Mouse (Mus musculus): ENCODE results near the gene Arl14ep. TPM values are rescaled to one million over a fixed set of nuclear protein-coding genes. Genes with fewer than 3 reads are reported as not detected.
"Not testable (repeated sequence)": the region's sequence is repeated elsewhere in the genome, so short reads cannot be mapped to it uniquely, and the experiment has no call there.

Arl14ep gene
- polyA plus RNA-seq (2012; ENCODE audit: insufficient read depth, insufficient read length, missing spikeins) = 23.5 and 28.6 TPM in 2 replicates

- no peak for TF ChIP-seq CTCF (IDR thresholded peaks at IDR 0.05; ENCODE audit: low read depth, low read length)
- TF ChIP-seq POLR2A (IDR thresholded peaks at IDR 0.05; ENCODE audit: borderline replicate concordance, low read depth, low read length) = no peak; the same call in 1 of the 2 replicates
- peak within 1 kb of the TSS; percentile 48 for H3K27ac ChIP-seq (ENCODE audit: insufficient read depth, low read depth, low read length)
- H3K4me1 ChIP-seq (ENCODE audit: control insufficient read depth, insufficient read depth, low read length) = peaks cover 7% of the 10 kb centered on the region
Observed at GRCm38 (mm10) chr2:106973959-106974639, at the start of gene Arl14ep. TSS of gene Arl14ep (minus strand) at chr2:106974424.

GRCm38 (mm10) chr2:107022713-107023112 is 48.5 kb upstream of the Arl14ep start:
- no peaks in the 10 kb centered on the region for H3K4me1 ChIP-seq (ENCODE audit: control insufficient read depth, insufficient read depth, low read length)
- H3K27ac ChIP-seq (ENCODE audit: insufficient read depth, low read depth, low read length) = no peak overlapping the region
- TF ChIP-seq CTCF (IDR thresholded peaks at IDR 0.05; ENCODE audit: low read depth, low read length) = no peak
- no peak for TF ChIP-seq POLR2A (IDR thresholded peaks at IDR 0.05; ENCODE audit: borderline replicate concordance, low read depth, low read length)
- no peak overlapping the region for H3K4me3 ChIP-seq (ENCODE audit: insufficient read depth, low read length)

More at GRCm38 (mm10) chr2:106973959-106974639, at the start of gene Arl14ep:
- H3K4me3 ChIP-seq (ENCODE audit: insufficient read depth, low read length) = peak within 1 kb of the TSS; percentile 98

GRCm38 (mm10) chr2:107019331-107019730 is 45.1 kb upstream of the Arl14ep start:
- H3K4me3 ChIP-seq (ENCODE audit: insufficient read depth, low read length) = no peak overlapping the region
- H3K27ac ChIP-seq (ENCODE audit: insufficient read depth, low read depth, low read length) = no peak overlapping the region
- H3K4me1 ChIP-seq (ENCODE audit: control insufficient read depth, insufficient read depth, low read length) = no peaks in the 10 kb centered on the region
- TF ChIP-seq POLR2A (IDR thresholded peaks at IDR 0.05; ENCODE audit: borderline replicate concordance, low read depth, low read length) (no peak), CTCF (IDR thresholded peaks at IDR 0.05; ENCODE audit: low read depth, low read length) (no peak)

- Histone ChIP-seq H3K27ac (ENCODE audit: insufficient read depth, low read depth, low read length) (no peak overlapping the region), H3K4me1 (ENCODE audit: control insufficient read depth, insufficient read depth, low read length) (no peaks in the 10 kb centered on the region), H3K4me3 (ENCODE audit: insufficient read depth, low read length) (no peak overlapping the region)
- TF ChIP-seq POLR2A (IDR thresholded peaks at IDR 0.05; ENCODE audit: borderline replicate concordance, low read depth, low read length) (no peak), CTCF (IDR thresholded peaks at IDR 0.05; ENCODE audit: low read depth, low read length) (no peak)
Observed at GRCm38 (mm10) chr2:107013161-107013560, 38.9 kb upstream of the Arl14ep start.

GRCm38 (mm10) chr2:107012318-107012717 is 38.1 kb upstream of the Arl14ep start:
- TF ChIP-seq POLR2A (IDR thresholded peaks at IDR 0.05; ENCODE audit: borderline replicate concordance, low read depth, low read length) (no peak), CTCF (IDR thresholded peaks at IDR 0.05; ENCODE audit: low read depth, low read length) (no peak)
- Histone ChIP-seq H3K4me3 (ENCODE audit: insufficient read depth, low read length) (no peak overlapping the region), H3K27ac (ENCODE audit: insufficient read depth, low read depth, low read length) (no peak overlapping the region), H3K4me1 (ENCODE audit: control insufficient read depth, insufficient read depth, low read length) (no peaks in the 10 kb centered on the region)

- no peak overlapping the region for H3K4me3 ChIP-seq (ENCODE audit: insufficient read depth, low read length)
- TF ChIP-seq CTCF (IDR thresholded peaks at IDR 0.05; ENCODE audit: low read depth, low read length) = no peak
- TF ChIP-seq POLR2A (IDR thresholded peaks at IDR 0.05; ENCODE audit: borderline replicate concordance, low read depth, low read length) = no peak
- no peaks in the 10 kb centered on the region for H3K4me1 ChIP-seq (ENCODE audit: control insufficient read depth, insufficient read depth, low read length)
- H3K27ac ChIP-seq (ENCODE audit: insufficient read depth, low read depth, low read length) = no peak overlapping the region
Observed at GRCm38 (mm10) chr2:107010160-107010559, 35.9 kb upstream of the Arl14ep start.

GRCm38 (mm10) chr2:107006378-107006777 is 32.2 kb upstream of the Arl14ep start:
- no peak for TF ChIP-seq POLR2A (IDR thresholded peaks at IDR 0.05; ENCODE audit: borderline replicate concordance, low read depth, low read length)
- TF ChIP-seq CTCF (IDR thresholded peaks at IDR 0.05; ENCODE audit: low read depth, low read length) = no peak
- no peak overlapping the region for H3K4me3 ChIP-seq (ENCODE audit: insufficient read depth, low read length)
- H3K27ac ChIP-seq (ENCODE audit: insufficient read depth, low read depth, low read length) = no peak overlapping the region
- no peaks in the 10 kb centered on the region for H3K4me1 ChIP-seq (ENCODE audit: control insufficient read depth, insufficient read depth, low read length)

- not testable (repeated sequence) for H3K4me1 ChIP-seq (ENCODE audit: control insufficient read depth, insufficient read depth, low read length); H3K27ac ChIP-seq (ENCODE audit: insufficient read depth, low read depth, low read length); H3K4me3 ChIP-seq (ENCODE audit: insufficient read depth, low read length)
Observed at GRCm38 (mm10) chr2:107005876-107006275, 31.7 kb upstream of the Arl14ep start.

GRCm38 (mm10) chr2:106991261-106991660 is 17.0 kb upstream of the Arl14ep start:
- H3K4me1 ChIP-seq (ENCODE audit: control insufficient read depth, insufficient read depth, low read length) = no peaks in the 10 kb centered on the region
- H3K27ac ChIP-seq (ENCODE audit: insufficient read depth, low read depth, low read length) = no peak overlapping the region
- no peak overlapping the region for H3K4me3 ChIP-seq (ENCODE audit: insufficient read depth, low read length)
- TF ChIP-seq CTCF (IDR thresholded peaks at IDR 0.05; ENCODE audit: low read depth, low read length) (no peak), POLR2A (IDR thresholded peaks at IDR 0.05; ENCODE audit: borderline replicate concordance, low read depth, low read length) (no peak)

- TF ChIP-seq CTCF (IDR thresholded peaks at IDR 0.05; ENCODE audit: low read depth, low read length) (no peak), POLR2A (IDR thresholded peaks at IDR 0.05; ENCODE audit: borderline replicate concordance, low read depth, low read length) (no peak)
- no peaks in the 10 kb centered on the region for H3K4me1 ChIP-seq (ENCODE audit: control insufficient read depth, insufficient read depth, low read length)
- no peak overlapping the region for H3K27ac ChIP-seq (ENCODE audit: insufficient read depth, low read depth, low read length)
Observed at GRCm38 (mm10) chr2:106984945-106985344, 10.7 kb upstream of the Arl14ep start.

More at GRCm38 (mm10) chr2:106984945-106985344, 10.7 kb upstream of the Arl14ep start:
- H3K4me3 ChIP-seq (ENCODE audit: insufficient read depth, low read length) = no peak overlapping the region

Measured in bone marrow macrophage, adult 2 months (primary cell).